Mouse (Mus musculus) embryonic facial prominence, embryonic 14.5 days (tissue): Measurements from ENCODE around the gene Ctsw. TPM values are rescaled to one million over a fixed set of nuclear protein-coding genes. Genes with fewer than 3 reads are reported as not detected.
A peak's percentile ranks its signal among the peaks of the same experiment; 100 is the strongest.

ENCODE experiments used
- ATAC-seq: fragments of 200-750 bp; cut with Nextera tagmentation; 2 replicates; pipeline ENCODE4 v1.8.0; 2017; ENCODE audit warnings: low read depth, moderate number of reproducible peaks, moderate TSS enrichment
- DNase-seq: peaks from one replicate; pipeline ENCODE4 v3.0.0-alpha.2; 2015; ENCODE audit warnings: low spot score
- H3K27ac ChIP-seq: fragments of 300-500 bp; sonication (generic); replicated peaks from 2 replicates; pipeline ENCODE4 v1.5.1; 2014; ENCODE audit warnings: low read depth, mild to moderate bottlenecking, low read length, moderate library complexity
- H3K27me3 ChIP-seq: fragments of 300-500 bp; sonication (generic); replicated peaks from 2 replicates; pipeline ENCODE4 v1.6.1; 2014; ENCODE audit warnings: low read length; ENCODE audit not compliant: control insufficient read depth, insufficient read depth
- H3K36me3 ChIP-seq: fragments of 300-500 bp; sonication (generic); 2 replicates; pipeline ENCODE4 v1.6.1; 2014; ENCODE audit warnings: low read length, mixed read lengths; ENCODE audit not compliant: control insufficient read depth, insufficient read depth
- H3K4me1 ChIP-seq: fragments of 300-500 bp; sonication (generic); 2 replicates; pipeline ENCODE4 v1.6.1; 2014; ENCODE audit warnings: antibody characterized with exemption, low read length; ENCODE audit not compliant: control insufficient read depth, insufficient read depth
- H3K4me2 ChIP-seq: fragments of 300-500 bp; sonication (generic); 2 replicates; pipeline ENCODE4 v1.6.1; 2014; ENCODE audit warnings: low read depth, mild to moderate bottlenecking, low read length, moderate library complexity, mixed read lengths
- H3K4me3 ChIP-seq: fragments of 300-500 bp; sonication (generic); 2 replicates; pipeline ENCODE4 v1.5.1; 2014; ENCODE audit warnings: low read depth, mild to moderate bottlenecking, low read length
- H3K9ac ChIP-seq: fragments of 300-500 bp; sonication (generic); 2 replicates; pipeline ENCODE4 v1.6.1; 2014; ENCODE audit warnings: low read depth, mild to moderate bottlenecking, low read length, moderate library complexity, mixed read lengths
- H3K9me3 ChIP-seq: fragments of 300-500 bp; sonication (generic); 2 replicates; pipeline ENCODE4 v1.6.1; 2016; ENCODE audit warnings: low read length; ENCODE audit not compliant: control insufficient read depth
- WGBS: fragments of 180-500 bp; shearing (Covaris S2); extraction: QIAGEN DNeasy Blood & Tissue Kit; methylation state at CpG from one replicate; pipeline ENCODE4 v1.1.7; 2014; 5-methylcytosine and 5-hydroxymethylcytosine counted together
- polyA plus RNA-seq: library from polyadenylated mRNA; unstranded; fragments of >200 nt; fragmentation: Nextera tagmentation; extraction: Ambion mirVana; gene quantifications from 2 replicates; pipeline ENCODE4 v1.2.1, GENCODE M21; 2014

Ctsw gene
- polyA plus RNA-seq, 1 experiment from 2014 or later, result 0.85 TPM

DNA sequence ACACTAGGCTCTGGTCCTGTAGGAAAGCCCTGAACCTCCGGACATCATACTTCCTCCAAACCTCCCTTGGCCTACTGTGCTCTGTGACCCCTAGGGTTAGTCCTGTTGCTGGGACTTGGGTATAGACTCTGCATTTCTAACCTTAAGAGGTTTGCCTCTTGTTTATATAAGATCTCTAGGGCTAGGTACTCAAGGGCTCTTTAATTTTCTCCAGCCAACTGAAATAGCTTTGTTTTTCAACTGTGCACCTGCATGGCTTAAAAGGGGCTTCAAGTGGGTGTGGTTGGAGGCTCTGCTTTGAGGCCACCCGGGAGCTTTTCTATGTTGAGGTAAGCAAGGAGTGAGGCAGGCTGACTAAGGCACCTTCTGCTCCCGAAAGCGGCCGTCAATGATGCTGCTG is 16.2 kb upstream of the Ctsw start:
- WGBS, result 89% methylated on average over 5 of the region's 5 CpGs
- no peak overlapping the region for H3K27ac ChIP-seq
- H3K4me3 ChIP-seq, result no peak overlapping the region
- H3K27me3 ChIP-seq, result no peaks in the 10 kb centered on the region
- no peaks in the 10 kb centered on the region for H3K9me3 ChIP-seq
- no peak overlapping the region for H3K4me2 ChIP-seq
- H3K9ac ChIP-seq, result no peak overlapping the region
- ATAC-seq, result no peak
- peaks cover 70% of the 10 kb centered on the region for H3K36me3 ChIP-seq
- peaks cover 12% of the 10 kb centered on the region for H3K4me1 ChIP-seq
- no peak for DNase-seq

DNA sequence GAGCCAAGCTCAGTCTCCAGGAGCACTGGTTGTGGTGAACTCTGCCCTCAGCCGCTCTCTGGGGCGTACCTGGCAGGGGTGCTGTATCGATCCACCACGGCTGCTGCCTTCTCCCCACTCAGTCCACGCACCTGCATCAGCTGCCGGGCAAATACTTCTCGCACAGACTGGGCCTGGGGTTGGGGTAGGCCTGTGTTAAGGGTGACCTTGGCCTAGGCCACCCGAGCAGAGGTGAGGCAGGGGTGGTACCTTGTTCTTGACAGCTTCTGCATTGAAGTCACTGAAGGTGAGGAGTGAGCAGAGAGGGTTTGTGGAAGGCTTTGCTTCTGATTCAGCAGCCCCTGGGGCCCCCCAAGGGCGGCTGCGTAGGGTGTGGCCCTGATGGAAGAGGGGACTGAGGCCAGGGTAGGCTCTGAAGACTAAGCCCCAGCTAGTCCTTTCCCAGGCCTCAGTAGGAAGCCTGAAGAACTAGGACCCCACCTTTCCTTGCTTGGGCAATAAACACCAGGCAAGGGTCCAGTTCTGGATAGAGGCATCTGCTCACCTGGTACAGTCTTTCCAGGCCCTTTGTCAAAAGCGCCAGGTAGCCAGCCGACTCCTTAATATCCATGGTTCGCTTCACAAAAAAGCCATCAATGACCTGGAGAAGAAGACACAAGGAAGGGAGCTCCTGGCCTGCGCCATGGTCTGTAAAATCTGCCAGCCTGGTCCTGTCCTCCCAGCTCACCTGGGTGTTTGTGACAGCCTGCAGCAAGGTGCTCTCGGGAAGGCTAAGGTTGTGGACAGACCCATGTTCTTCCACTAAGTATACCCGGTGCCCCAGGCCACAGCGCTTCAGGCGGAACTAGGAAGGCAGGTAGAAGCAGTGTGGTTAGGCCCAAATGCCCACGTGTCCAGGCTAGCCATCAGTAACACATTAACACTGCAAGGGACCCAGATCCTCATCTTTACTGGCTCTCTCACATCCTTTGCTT is 15.4 kb upstream of the Ctsw start:
- H3K36me3 ChIP-seq, result peaks cover 78% of the 10 kb centered on the region
- H3K4me3 ChIP-seq, result no peak overlapping the region
- no peak for ATAC-seq
- no peaks in the 10 kb centered on the region for H3K9me3 ChIP-seq
- no peak overlapping the region for H3K9ac ChIP-seq
- no peak overlapping the region for H3K4me2 ChIP-seq
- DNase-seq, result no peak
- no peak overlapping the region for H3K27ac ChIP-seq
- no peaks in the 10 kb centered on the region for H3K27me3 ChIP-seq
- 90% methylated on average over 19 of the region's 19 CpGs for WGBS
- H3K4me1 ChIP-seq, result peaks cover 12% of the 10 kb centered on the region

DNA sequence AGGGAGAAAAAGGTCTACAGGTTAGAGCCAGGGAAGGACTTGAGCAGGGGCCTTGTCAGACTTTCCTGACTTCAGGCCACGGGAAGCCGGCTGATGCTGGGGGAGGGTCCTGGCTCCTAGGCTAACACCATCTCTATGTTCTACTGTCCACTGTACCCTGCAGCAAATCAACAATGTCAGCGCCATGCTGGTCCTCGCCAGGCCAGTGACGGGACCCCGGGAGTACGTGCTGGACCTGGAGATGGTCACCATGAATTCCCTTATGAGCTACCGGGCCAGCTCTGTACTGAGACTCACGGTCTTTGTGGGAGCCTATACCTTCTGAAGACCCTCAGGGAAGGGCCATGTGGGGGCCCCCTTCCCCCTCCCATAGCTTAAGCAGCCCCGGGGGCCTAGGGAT is 13.1 kb upstream of the Ctsw start:
- Histone ChIP-seq H3K9me3 (no peaks in the 10 kb centered on the region), H3K4me2 (no peak overlapping the region), H3K27ac (no peak overlapping the region), H3K9ac (no peak overlapping the region), H3K36me3 (peaks cover 98% of the 10 kb centered on the region), H3K4me1 (peaks cover under 1% of the 10 kb centered on the region; the same call in 1 of the 2 replicates), H3K4me3 (no peak overlapping the region), H3K27me3 (no peaks in the 10 kb centered on the region)
- DNase-seq (no peak), ATAC-seq (no peak)
- 90% methylated on average over 10 of the region's 10 CpGs for WGBS

DNA sequence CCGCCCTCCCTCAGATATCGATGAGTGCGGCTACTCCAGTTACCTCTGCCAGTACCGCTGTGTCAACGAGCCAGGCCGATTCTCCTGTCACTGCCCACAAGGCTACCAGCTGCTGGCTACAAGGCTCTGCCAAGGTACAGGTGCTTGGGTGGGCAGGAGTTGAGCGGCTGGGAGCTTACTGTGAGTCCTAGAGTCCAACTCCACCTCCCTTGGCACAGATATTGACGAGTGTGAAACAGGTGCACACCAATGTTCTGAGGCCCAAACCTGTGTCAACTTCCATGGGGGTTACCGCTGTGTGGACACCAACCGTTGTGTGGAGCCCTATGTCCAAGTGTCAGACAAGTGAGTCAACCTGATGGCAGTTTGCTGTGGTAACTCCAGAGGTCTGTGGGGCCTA is 11.7 kb upstream of the Ctsw start:
- peaks cover 88% of the 10 kb centered on the region for H3K36me3 ChIP-seq
- H3K4me2 ChIP-seq, result no peak overlapping the region
- H3K4me1 ChIP-seq, result peaks cover 6% of the 10 kb centered on the region; the same call in 1 of the 2 replicates
- no peaks in the 10 kb centered on the region for H3K9me3 ChIP-seq
- H3K9ac ChIP-seq, result no peak overlapping the region
- no peak for ATAC-seq
- H3K27ac ChIP-seq, result no peak overlapping the region
- no peak for DNase-seq
- 88% methylated on average over 10 of the region's 10 CpGs for WGBS
- H3K4me3 ChIP-seq, result no peak overlapping the region
- H3K27me3 ChIP-seq, result no peaks in the 10 kb centered on the region

DNA sequence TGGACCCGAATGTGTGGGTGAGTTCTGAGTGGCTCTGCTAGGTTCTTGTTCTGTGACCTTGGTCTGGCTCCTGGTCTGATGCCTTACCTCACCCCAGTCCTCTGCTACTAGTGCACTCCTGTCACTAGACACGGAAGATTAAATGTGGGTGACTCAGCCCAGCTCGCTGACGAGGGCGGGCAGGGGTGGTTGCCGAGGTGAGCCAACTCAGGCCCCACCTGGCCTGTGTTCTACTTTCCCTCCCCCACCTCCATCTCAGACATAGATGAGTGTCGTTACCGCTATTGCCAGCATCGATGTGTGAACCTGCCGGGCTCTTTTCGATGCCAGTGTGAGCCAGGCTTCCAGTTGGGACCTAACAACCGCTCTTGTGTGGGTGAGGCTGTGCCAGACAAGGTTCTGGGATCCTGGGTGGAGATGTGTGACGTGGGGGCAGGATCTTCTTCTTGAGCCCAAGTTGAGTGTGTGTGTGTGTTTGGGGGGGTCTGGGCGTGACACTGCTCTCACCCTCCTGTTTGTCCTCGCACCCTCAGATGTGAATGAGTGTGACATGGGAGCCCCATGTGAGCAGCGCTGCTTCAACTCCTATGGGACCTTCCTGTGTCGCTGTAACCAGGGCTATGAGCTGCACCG is 9.5 kb upstream of the Ctsw start:
- H3K9me3 ChIP-seq, result no peaks in the 10 kb centered on the region
- no peak for DNase-seq
- H3K4me3 ChIP-seq, result no peak overlapping the region
- peaks cover 10% of the 10 kb centered on the region for H3K4me1 ChIP-seq
- H3K27me3 ChIP-seq, result no peaks in the 10 kb centered on the region
- H3K36me3 ChIP-seq, result peaks cover 66% of the 10 kb centered on the region
- H3K9ac ChIP-seq, result no peak overlapping the region
- 90% methylated on average over 18 of the region's 18 CpGs for WGBS
- H3K4me2 ChIP-seq, result no peak overlapping the region
- H3K27ac ChIP-seq, result no peak overlapping the region
- ATAC-seq, result no peak

DNA sequence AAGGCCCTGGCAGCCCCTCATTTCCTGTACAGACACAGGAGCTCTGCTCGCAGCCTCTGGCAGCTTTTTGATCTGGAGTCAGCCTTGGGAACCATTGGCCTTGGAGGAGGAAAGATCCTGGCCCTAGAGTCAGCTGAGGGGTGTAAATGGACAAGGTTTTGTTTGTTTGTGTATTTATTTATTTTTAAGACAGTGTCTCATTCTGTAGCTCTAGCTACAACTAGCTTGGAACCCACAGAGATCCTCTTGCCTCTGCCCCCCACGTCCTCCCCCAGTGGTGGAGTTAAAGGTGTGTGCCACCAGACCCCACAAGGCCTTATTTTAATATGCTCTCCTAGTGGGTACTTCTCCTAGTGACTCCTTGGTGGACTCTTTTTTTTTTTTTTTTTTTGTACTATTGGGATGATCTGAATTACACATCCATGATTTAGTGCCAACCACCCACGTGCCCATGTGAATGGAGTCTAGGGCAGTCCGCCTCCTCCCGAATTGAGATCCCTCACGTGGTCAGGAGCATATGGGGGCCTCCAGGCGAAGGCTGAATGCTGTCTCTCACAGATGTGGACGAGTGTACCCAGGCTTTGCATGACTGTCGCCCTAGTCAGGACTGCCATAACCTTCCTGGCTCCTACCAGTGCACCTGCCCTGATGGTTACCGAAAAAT is 8.8 kb upstream of the Ctsw start:
- Histone ChIP-seq H3K9me3 (no peaks in the 10 kb centered on the region), H3K4me3 (no peak overlapping the region), H3K36me3 (peaks cover 59% of the 10 kb centered on the region), H3K4me1 (peaks cover 10% of the 10 kb centered on the region), H3K27me3 (no peaks in the 10 kb centered on the region), H3K27ac (no peak overlapping the region), H3K4me2 (no peak overlapping the region), H3K9ac (no peak overlapping the region)
- WGBS, result 86% methylated on average over 10 of the region's 10 CpGs
- ATAC-seq, result no peak
- DNase-seq, result no peak

DNA sequence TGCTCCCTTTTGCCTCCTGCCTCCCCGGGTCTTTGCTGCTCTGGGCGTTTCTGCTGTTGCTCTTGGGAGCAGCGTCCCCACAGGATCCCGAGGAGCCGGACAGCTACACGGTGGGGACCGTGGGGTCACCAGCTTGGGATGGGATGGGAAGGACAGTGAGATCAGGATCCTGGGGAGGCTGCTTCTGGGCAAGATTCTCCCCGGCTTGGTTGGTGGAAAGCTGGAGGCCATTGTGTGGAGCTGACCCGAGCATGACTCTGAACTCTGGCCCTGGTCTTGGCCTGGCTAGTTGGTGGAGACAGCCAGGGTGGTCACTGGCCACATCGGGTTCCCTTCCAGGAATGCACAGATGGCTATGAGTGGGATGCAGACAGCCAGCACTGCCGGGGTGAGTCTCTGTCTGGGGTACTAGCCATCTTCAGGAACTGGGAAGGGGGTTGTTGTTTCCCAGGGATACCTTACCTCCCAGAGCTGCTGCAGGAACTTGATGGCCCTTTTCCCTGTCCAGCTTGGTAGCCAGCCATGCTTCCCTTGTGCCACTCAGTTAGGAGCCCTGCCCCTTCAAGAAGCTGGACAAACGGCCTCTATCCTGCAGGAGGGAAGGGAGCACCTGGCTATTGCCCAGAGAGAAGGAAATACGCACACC is 6.9 kb upstream of the Ctsw start:
- peaks cover 10% of the 10 kb centered on the region for H3K4me1 ChIP-seq
- H3K9ac ChIP-seq, result peak overlapping the region; percentile 87
- H3K36me3 ChIP-seq, result peaks cover 40% of the 10 kb centered on the region
- peak overlapping the region; percentile 82 for H3K4me2 ChIP-seq
- H3K27me3 ChIP-seq, result no peaks in the 10 kb centered on the region
- H3K27ac ChIP-seq, result peak overlapping the region; percentile 85
- ATAC-seq (no peak), DNase-seq (no peak)
- H3K9me3 ChIP-seq, result no peaks in the 10 kb centered on the region
- WGBS, result 15% methylated on average over 13 of the region's 13 CpGs
- H3K4me3 ChIP-seq, result peak overlapping the region; percentile 73
